Mouse (Mus musculus): ENCODE measurements around the gene Tax1bp3. TPM values are rescaled to one million over a fixed set of nuclear protein-coding genes. Genes with fewer than 3 reads are reported as not detected.

The Tax1bp3 gene
- polyA plus RNA-seq, 1 experiment = not detected

DNA sequence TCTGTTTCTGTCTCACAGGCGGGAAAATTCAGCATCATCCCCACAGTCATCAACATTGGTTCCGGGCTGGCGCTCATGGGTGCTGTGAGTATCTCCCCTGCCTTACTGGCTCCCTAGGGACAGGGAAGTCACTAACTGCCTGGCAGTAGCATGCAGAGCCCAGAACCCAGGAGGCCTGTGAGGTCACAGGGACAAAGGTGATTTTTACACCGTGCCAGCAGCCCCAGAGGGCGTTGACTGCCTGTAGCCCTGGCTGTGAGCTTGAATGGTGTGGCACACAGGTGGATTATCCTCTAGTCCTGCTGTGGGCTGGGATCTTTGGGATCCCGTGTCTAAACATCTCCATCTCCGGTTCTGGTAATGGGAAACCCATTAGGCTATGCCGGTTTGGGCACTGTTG, 8.8 kb upstream of the Tax1bp3 start:
- Histone ChIP-seq H3K4me3 (ENCODE audit: insufficient read depth, low read depth, low read length) (no peak overlapping the region), H3K27ac (ENCODE audit: insufficient read depth, low read depth, low read length) (no peak overlapping the region), H3K4me1 (ENCODE audit: control insufficient read depth, insufficient read depth, low read length) (peaks cover 7% of the 10 kb centered on the region; the same call in 1 of the 2 replicates)
- TF ChIP-seq POLR2A (IDR thresholded peaks at IDR 0.05; ENCODE audit: insufficient read depth, low read depth, low read length) = no peak
- TF ChIP-seq CTCF (IDR thresholded peaks at IDR 0.05; ENCODE audit: insufficient read depth, low read depth, low read length) = no peak
- 77% methylated on average over 8 of the region's 8 CpGs for WGBS

DNA sequence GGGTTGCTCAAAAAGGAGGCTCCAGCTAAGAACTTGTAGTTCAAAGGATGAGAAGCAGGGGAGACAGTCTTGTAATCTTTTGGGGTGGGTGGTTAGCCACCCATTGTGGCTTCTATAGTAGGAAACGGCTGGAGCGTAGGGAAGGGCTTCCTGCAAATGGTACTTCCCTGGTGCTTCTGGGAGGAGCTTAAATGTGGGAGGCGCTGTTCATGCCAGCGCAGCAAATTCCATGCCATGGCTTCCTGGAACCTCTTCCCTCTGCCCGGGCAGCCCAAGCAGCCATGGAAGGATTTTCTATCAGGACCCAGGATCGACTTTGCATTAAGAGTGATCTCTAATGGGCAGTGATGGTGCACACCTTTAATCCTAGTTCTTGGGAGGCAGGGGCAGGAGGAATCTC, 8.3 kb upstream of the Tax1bp3 start:
- no peak overlapping the region for H3K27ac ChIP-seq (ENCODE audit: insufficient read depth, low read depth, low read length)
- WGBS = 71% methylated on average over 6 of the region's 6 CpGs
- H3K4me1 ChIP-seq (ENCODE audit: control insufficient read depth, insufficient read depth, low read length) = peaks cover 7% of the 10 kb centered on the region; the same call in 1 of the 2 replicates
- no peak for TF ChIP-seq CTCF (IDR thresholded peaks at IDR 0.05; ENCODE audit: insufficient read depth, low read depth, low read length)
- no peak for TF ChIP-seq POLR2A (IDR thresholded peaks at IDR 0.05; ENCODE audit: insufficient read depth, low read depth, low read length)
- no peak overlapping the region for H3K4me3 ChIP-seq (ENCODE audit: insufficient read depth, low read depth, low read length)

DNA sequence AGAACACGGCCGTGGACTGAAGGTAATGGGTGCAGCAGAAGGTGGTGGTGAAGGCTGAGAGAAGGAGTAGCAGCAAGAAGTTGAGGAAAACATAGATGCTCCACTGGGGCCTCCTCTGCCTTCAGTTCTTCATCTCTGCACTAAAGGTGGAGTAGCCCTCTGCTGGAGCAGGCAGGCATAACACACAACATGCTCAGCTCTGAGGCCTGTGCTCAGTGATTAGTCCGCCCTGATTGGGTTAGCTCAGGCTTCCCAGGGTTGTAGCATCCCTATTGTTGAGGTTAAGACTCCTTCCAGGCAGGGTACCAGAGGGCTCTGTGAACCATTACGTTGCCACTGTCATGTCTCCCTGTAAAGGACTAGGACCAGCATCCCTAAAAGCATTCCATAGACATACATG, 7.7 kb upstream of the Tax1bp3 start:
- WGBS = 57% methylated on average over 4 of the region's 4 CpGs
- Histone ChIP-seq H3K4me3 (ENCODE audit: insufficient read depth, low read depth, low read length) (no peak overlapping the region), H3K4me1 (ENCODE audit: control insufficient read depth, insufficient read depth, low read length) (peaks cover 7% of the 10 kb centered on the region; the same call in 1 of the 2 replicates), H3K27ac (ENCODE audit: insufficient read depth, low read depth, low read length) (no peak overlapping the region)
- TF ChIP-seq POLR2A (IDR thresholded peaks at IDR 0.05; ENCODE audit: insufficient read depth, low read depth, low read length) (no peak), CTCF (IDR thresholded peaks at IDR 0.05; ENCODE audit: insufficient read depth, low read depth, low read length) (no peak)

DNA sequence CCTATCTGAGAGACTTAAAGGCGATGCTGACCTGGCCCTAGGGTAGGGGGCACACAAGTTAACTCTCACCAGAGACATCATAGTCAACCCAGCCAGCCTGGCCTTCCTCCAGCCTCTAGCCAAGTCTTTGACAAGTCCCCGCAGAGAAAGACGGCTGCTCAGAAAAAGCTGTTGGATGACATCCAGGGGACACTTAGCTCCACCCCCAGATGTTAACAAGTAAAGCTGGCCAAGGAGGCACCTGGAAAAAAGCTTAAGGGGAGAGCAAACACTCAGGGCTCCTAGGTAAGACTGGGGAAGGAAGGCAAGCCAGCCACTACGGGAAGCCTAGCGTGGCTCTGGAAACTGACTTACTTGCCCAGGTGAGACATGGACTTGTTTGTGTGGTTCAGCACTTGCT, 4.7 kb upstream of the Tax1bp3 start:
- WGBS = 50% methylated on average over 5 of the region's 5 CpGs
- H3K4me1 ChIP-seq (ENCODE audit: control insufficient read depth, insufficient read depth, low read length) = peaks cover 5% of the 10 kb centered on the region; the same call in 1 of the 2 replicates
- H3K4me3 ChIP-seq (ENCODE audit: insufficient read depth, low read depth, low read length) = no peak overlapping the region
- no peak overlapping the region for H3K27ac ChIP-seq (ENCODE audit: insufficient read depth, low read depth, low read length)
- TF ChIP-seq POLR2A (IDR thresholded peaks at IDR 0.05; ENCODE audit: insufficient read depth, low read depth, low read length) (no peak), CTCF (IDR thresholded peaks at IDR 0.05; ENCODE audit: insufficient read depth, low read depth, low read length) (no peak)

DNA sequence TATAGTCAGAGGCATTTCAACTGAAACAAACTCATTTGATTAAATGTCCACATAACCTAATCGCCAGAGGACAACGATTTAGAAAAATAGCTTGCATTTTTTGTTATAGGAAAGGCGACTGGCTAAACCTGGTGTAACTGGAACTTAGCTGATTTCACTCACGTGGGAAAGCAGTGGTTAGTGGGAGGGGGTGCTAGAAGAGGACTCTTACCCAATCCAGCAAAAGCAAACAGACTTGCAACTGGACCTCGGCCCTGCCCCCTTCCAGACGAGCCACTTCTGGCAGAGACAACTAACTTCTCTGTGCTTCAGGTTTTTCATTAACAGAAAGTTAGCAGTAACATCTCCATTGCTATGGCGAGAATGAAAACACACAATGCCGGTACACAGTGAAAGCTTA, 1.3 kb upstream of the Tax1bp3 start:
- Histone ChIP-seq H3K4me3 (ENCODE audit: insufficient read depth, low read depth, low read length) (no peak overlapping the region), H3K27ac (ENCODE audit: insufficient read depth, low read depth, low read length) (no peak overlapping the region), H3K4me1 (ENCODE audit: control insufficient read depth, insufficient read depth, low read length) (peaks cover 11% of the 10 kb centered on the region)
- TF ChIP-seq CTCF (IDR thresholded peaks at IDR 0.05; ENCODE audit: insufficient read depth, low read depth, low read length) (no peak), POLR2A (IDR thresholded peaks at IDR 0.05; ENCODE audit: insufficient read depth, low read depth, low read length) (no peak)
- 48% methylated on average over 8 of the region's 8 CpGs for WGBS

DNA sequence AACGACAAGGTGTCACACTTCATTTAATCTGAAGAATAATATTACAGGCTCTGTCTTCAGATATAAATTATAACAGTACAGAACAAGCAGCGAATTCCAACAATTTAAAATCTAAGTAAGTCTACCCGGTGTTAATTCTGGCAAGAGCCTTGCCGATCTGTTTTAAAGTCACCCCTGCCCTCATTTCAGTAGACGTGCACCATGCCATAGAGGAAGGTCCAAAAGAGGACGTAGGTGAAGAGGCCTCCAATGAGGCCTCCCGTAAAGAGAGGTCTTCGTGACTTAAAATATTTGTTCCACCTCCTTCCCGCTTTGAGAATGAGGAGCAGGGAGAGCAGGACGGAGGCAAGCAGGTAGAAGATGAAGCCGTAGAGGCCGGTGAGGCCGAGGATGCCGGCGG, 697 bp upstream of the Tax1bp3 start:
- Histone ChIP-seq H3K4me3 (ENCODE audit: insufficient read depth, low read depth, low read length) (peak overlapping the region; percentile 78), H3K4me1 (ENCODE audit: control insufficient read depth, insufficient read depth, low read length) (peaks cover 11% of the 10 kb centered on the region), H3K27ac (ENCODE audit: insufficient read depth, low read depth, low read length) (no peak overlapping the region)
- no peak for TF ChIP-seq POLR2A (IDR thresholded peaks at IDR 0.05; ENCODE audit: insufficient read depth, low read depth, low read length)
- no peak for TF ChIP-seq CTCF (IDR thresholded peaks at IDR 0.05; ENCODE audit: insufficient read depth, low read depth, low read length)
- 1% methylated on average over 15 of the region's 15 CpGs for WGBS

DNA sequence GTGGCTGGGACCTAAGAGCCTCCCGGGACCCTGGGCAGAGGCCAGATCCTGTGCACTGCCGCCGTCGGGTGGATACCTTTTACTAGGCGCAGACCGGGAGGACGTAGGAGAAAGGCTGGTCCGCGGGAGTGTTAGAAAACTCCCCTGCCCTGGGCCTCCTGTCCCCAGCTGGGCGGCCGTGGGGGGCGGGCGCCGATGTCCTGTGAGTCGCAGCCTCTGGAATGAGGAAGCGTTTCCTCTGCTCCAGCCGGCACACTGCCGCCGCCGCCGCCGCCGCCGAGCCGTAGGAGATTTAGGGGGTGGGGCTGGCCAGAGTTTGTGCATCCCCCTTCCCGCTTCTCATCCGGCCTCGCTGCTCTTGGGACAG, 609 bp downstream of the Tax1bp3 start:
- no peak for TF ChIP-seq CTCF (IDR thresholded peaks at IDR 0.05; ENCODE audit: insufficient read depth, low read depth, low read length)
- TF ChIP-seq POLR2A (IDR thresholded peaks at IDR 0.05; ENCODE audit: insufficient read depth, low read depth, low read length) = 0 out of 2 replicates have a peak, but pooled peaks have one; percentile 9
- H3K4me3 ChIP-seq (ENCODE audit: insufficient read depth, low read depth, low read length) = peak overlapping the region; percentile 78
- peaks cover 8% of the 10 kb centered on the region for H3K4me1 ChIP-seq (ENCODE audit: control insufficient read depth, insufficient read depth, low read length)
- peak overlapping the region; percentile 56 for H3K27ac ChIP-seq (ENCODE audit: insufficient read depth, low read depth, low read length)
- 2% methylated on average over 28 of the region's 28 CpGs for WGBS

DNA sequence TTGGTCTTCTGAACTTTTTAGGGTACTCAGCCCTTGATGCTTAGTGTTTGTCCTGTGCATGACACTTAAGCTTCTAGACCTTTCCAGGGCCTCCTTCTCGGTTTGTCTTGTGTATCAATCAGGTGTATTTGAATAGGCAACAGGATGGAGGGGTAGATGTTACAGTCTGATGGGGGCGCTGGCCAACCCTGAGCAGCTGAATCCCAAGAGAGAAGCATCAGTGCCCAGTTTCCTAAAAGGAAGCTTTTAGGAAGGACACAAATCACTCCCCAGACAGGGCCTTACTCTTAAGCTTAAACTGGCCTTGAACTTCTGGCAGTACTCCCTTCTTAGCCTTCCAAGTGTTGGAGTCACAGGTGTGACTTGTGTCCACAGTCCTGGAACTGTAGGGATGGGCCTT, 1.0 kb downstream of the Tax1bp3 start:
- TF ChIP-seq CTCF (IDR thresholded peaks at IDR 0.05; ENCODE audit: insufficient read depth, low read depth, low read length) (no peak), POLR2A (IDR thresholded peaks at IDR 0.05; ENCODE audit: insufficient read depth, low read depth, low read length) (no peak)
- H3K4me3 ChIP-seq (ENCODE audit: insufficient read depth, low read depth, low read length) = peak overlapping the region; percentile 78
- peaks cover 8% of the 10 kb centered on the region for H3K4me1 ChIP-seq (ENCODE audit: control insufficient read depth, insufficient read depth, low read length)
- no peak overlapping the region for H3K27ac ChIP-seq (ENCODE audit: insufficient read depth, low read depth, low read length)
- 11% methylated on average over 2 of the region's 2 CpGs for WGBS

DNA sequence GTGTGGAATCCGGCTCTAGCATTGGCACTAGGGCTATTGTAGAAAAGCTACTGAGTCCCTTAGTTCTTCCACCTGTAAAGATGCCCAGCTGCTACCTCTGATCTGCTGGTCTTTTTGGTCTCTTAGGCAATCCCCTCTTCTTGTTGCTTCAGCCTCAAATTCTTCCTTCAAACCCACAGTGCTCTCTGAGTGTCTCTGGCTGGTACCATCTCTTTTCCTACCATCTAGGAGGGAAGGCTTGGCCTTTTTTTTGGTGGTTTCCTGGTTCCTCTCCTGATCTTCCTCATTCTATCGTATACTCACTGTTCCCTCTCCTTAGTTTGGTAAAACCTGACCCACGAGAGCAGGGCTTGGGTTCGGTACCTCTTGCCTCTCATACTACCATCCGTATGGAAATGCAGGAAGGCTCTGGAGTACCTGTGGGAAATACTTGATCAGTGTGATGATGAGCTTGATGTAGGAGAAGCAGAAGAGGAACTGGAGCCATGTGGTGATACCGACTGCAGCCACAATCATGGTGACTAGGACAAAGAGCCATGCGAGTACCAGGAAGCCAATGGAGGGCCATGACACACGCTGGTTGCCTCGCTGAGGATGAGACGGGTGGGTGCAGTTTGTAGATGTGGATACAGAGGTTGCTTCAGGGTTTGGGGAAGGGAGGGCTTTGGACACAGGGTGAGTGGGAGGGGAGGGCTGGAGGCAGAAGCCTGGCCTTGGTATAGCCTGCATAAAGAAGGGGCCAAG, 9.2 kb downstream of the Tax1bp3 start:
- no peak for TF ChIP-seq POLR2A (IDR thresholded peaks at IDR 0.05; ENCODE audit: insufficient read depth, low read depth, low read length)
- TF ChIP-seq CTCF (IDR thresholded peaks at IDR 0.05; ENCODE audit: insufficient read depth, low read depth, low read length) = no peak
- Histone ChIP-seq H3K27ac (ENCODE audit: insufficient read depth, low read depth, low read length) (no peak overlapping the region), H3K4me1 (ENCODE audit: control insufficient read depth, insufficient read depth, low read length) (no peaks in the 10 kb centered on the region), H3K4me3 (ENCODE audit: insufficient read depth, low read depth, low read length) (no peak overlapping the region)
- WGBS = 91% methylated on average over 10 of the region's 10 CpGs
